Mouse (Mus musculus) right cerebral cortex, postnatal 25 days (tissue): Measurements from ENCODE around the gene Hipk3.

Experiments
- DNase-seq: peaks from one replicate; pipeline ENCODE4 v3.0.0; 2022

Hipk3 gene

DNA sequence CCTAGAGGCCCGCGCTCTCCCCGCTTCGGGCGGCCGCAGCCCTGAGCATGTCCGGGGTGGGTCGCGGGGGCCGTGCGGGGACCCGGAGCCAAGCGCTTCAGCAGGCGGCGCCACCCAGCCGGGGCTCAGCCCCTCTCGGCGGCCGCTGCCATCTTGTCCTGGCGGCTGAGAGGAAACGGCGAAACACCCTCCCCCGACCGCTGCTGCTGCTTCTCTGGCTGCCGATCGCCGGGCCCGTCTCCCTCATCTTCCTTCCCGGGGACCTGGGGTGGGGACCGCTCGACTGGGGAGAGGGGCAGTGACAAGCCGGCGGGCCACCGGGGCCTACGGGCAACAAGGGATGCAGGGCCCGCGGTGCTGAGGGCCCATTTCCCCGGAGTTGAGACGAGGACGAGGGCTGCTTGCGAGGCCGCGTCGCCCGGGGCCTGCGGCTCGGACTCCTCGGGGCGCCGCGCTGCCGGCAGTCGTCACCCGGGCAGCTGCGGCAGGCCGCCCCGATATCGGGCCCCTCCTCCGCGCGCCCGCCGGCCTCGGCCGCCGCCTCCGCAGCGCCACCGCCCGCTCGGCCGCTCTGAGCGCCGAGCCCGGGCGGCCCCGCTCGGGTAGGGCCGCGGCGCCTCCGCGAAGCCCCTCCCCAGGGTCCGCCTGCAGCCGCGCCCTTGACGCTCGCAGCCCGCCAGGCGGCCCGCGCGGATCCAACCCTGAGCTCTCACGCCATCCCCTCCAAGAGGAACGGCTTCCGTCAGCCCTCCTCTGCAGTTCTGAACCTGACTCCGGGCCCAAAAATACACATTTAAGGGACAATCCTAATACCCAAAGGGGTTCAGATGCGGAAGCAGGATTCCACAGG is at the start of gene Hipk3:
Gene Hipk3, minus strand, starts transcription at position 496 of the 850 bp plus-strand sequence.
- peak; percentile 86 for DNase-seq

DNA sequence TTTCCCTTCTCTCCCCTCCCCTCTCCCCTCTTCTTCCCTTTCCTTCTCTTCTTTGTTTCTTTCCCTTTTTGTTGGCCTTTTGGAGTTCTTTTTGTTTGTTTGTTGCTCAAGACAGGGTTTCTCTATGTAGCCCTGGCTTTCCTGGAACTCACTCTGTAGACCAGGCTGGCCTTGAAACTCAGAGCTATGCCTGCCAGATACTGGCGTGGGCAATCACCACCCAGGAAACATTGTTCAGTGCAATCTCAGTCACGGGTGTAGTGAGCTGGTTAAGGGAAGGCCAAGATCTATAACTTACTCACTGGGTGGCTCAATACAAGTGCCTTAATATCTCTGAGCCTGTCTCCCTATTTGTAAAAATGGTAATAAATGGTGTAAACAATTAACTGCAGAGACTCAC is 46.0 kb upstream of the Hipk3 start:
- DNase-seq, result no peak

DNA sequence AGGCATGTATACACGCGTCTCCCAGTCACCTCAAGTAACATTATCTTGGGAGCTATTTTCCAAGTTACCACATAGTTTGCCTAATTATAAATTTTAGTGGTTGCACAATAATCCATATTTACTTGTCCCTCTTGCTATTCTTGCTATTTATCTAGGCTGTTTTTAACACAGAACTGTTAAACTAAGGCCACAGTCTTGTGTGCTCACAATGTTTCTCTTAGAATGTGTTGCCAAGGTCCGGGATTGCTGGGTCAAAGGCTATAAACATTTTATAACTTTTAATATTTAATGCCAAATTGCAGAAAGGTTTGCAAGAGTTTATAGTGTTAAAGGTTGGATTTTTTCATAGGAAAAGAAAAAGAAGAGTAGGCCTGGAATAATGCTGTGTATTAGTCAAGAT is 40.5 kb upstream of the Hipk3 start:
- DNase-seq, result no peak

DNA sequence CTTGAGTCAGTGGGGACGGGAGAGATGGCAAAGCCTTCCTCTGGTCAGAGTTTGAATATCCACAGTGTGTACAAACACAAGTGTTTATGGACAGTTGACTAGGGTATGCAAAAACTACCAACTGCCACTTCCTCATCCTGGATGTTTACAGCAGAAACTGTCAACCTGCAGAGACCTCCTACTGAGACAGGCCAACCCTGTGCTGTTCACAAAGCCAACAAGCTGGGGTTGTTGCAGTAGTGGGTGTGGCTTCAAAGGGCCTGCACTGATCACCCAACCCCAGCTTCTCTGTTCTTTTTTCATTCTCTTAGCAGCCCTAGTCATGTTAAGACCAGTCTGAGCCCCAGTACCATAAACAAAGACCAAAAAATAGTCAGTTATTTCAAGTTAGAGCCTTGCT is 38.3 kb upstream of the Hipk3 start:
- DNase-seq, result no peak

DNA sequence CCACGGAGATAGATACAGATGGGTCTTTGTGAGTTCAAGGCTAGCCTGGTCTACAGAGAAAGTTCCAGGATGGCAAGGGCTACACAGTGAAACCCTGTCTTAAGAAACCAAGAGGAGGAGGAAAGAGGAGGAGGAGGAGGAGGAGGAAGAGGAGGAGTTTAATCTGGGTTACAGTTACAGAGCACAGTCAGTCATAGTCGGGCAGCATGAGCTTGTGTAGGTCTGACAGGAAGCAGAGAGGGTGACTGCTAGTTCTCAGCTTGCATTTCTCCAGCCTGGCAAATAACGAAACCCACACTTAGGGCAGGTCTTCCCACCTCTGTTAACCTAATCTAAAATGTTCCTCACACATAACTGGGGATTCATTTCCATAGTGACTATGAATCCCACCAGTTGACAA is 32.3 kb upstream of the Hipk3 start:
- no peak for DNase-seq

DNA sequence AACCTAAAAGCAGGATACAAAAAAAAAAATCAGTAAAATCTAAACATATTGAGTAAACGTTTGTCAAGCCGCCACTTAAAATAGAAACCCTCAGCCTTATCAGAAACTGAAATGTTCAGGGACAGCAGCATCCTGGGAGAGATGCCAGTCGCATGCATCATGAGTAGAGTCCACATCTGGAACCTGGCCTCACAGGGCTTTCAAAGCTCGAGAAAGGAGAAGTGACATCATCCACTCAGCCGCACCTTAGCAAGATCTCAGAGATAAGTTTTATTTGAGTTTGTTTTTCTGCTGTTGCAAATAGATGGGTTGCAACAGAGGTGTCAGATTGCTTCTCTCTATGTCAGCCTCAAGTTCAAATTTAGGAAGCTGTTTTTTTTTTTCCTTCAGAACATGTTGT is 31.3 kb upstream of the Hipk3 start:
- DNase-seq, result no peak

DNA sequence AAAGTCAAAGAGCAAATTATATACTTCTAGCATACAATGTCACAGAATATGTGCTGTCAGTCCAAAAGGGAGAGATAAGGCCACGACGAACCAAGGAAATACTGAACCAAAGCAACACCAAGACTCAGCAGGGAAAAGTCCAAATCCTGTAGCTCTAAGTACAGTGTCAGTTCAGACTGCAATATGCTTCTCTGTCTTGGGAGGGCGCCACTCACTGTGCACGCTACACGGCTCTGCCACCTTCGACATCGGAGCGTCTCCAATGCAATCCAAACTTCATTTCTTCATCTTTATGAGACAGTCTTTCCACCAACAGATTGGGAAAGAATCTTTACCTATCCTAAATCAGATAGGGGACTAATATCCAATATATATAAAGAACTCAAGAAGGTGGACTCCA is 17.4 kb upstream of the Hipk3 start:
- DNase-seq, result no peak

DNA sequence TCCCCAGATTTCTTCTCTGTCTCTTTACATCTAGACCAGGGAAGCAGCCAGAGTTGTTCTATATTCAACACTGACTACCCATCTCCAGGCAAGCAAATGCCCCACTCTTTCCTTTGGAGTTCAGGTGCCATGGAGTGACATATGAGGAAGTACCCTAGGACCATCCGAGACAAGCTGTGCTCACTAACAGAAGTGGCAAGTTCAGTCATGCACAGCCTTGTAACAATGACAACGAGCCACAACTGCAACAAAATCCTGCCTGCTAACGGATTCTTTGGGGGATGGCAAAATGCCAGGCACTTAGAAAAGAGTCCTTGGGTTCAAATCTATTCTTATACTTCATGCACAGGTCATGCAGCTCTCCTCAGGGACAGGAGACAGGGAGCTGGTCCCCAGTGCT is 8.1 kb upstream of the Hipk3 start:
- DNase-seq, result no peak

DNA sequence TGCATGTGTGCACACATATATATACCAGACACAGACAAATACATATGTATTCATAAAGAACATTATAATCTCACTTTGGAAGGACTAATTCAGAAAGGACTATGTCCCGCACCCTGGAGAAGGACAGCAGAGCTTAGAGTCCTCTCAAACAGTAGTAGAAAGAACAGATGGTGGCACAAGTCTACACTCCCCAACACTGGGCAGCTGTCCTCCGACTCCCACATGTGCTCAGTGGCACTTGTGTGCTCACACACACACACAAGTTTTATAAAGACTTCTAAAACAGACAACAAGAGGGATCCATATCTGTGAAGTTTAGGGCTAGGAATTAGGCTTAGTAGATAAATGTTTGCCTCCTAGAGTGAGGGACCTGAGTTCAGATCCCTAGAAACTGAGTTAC is 6.8 kb upstream of the Hipk3 start:
- DNase-seq, result no peak

DNA sequence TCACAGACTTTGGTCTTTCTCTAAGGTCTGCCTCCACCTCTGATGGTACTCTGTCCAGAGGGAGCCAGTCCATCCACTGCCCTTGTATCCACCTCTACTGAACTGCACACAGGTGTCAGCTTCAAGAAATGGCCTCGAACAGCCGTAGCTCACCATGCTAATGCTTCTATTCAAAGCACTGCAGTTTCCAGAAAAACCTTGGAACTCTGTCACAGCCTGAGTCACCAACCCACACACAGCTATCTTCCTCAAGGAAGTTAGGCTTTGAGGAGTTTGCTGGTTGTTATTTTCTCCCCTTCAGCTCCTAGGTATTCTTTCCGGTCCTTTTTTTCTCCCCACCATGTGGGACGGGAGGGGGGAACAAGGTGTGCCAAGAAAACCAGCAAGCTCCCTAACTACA is 3.5 kb upstream of the Hipk3 start:
- peak; percentile 58 for DNase-seq

DNA sequence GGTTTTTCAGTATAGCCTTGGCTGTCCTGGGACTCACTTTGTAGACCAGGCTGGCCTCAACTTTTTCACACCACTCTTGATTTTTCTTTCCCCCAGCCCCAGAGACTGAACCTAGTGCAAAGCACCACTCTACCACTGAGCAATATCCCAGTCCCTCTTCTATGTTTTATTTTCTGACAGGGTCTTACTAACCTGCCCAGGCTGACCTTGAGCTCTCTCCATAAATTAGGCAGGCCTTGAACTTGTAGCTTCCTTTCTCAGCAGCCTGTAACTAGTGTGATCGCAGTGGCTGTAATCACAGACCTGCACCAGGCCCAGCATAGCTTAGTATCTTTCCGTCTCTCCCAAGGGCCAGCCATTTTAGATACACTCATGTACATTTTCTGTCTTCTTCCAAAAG is 3.0 kb upstream of the Hipk3 start:
- no peak for DNase-seq

DNA sequence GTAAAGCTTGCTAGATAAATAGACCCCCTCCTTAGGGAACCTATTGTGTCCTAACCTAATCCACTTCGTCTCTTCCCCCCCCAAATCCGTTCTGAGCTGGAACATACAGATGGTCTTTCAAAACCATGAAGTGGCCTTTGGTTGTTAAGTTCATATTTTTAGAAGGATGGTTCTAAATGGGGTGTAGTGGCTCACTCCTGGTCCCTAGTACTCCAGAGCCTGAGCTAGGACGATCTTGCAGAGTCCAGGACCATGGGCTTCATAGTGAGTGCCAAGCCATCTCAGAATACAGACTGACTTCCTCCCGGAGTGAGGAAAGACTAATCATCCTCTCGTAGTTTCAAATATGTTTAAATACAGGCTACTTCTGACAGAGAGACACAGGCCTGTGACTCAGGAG is 2.0 kb upstream of the Hipk3 start:
- no peak for DNase-seq

DNA sequence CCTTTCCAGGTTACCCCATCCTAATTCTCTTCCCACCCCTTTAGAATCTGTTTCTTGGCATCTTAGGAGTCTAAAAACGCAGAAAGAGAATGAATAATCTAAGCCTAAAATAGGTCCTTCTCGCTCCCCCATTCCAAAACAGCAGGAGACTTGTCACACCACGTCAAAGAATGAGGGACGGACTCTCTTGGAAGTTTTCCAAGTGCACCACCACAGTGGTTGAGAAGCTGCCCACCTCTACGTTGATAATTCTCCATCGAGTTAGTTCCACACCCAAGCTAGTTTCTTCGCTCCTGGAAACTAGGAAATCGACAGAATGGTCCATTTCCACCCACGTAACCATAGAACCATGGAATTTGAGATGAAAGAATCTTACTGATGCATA is 547 bp upstream of the Hipk3 start:
- peak; percentile 42 for DNase-seq

DNA sequence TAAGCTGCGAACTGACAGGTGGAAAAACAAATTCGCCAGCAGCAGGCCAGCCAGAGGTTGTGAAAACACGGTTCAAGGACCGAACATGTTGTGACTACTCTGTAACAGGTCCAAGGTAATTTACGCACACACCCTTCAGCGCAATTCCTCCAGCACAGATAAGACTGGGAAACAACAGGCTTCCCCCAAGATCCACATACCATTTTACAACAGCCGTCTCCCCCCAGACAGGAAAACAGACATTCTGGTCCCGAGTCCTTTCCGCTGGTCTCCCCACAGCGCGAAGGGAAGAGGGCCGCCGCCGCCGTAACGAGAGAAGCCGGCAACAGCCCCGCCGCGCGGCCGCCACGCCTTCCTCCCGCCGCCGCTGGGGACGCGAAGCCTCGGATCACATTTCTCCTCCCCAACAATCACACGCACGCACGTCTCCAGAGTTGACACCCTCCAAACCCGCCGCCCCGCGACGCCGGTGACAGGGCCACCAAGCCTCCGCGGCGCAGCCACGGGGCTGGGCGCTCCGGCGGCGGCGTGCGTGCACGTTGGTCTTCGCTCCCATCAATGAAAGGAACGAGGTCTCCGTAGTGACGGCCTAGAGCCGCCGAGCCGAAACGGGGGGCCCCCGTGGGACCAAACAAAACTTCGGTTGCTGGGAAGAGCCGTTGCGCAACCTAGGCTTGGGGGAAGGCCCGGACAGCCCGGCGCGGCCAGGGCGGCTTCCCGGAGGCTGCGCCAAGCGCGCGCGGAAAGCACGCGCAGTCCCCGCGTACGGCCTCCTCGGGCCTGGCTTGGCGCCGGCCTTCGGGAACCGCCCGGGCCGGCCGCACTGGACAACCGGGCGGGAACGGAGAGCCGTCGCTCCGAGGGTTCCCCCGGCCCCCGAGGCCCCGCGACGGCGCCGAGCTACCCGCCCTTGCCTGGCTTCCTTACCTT is 960 bp downstream of the Hipk3 start:
- DNase-seq, result peak; percentile 85

DNA sequence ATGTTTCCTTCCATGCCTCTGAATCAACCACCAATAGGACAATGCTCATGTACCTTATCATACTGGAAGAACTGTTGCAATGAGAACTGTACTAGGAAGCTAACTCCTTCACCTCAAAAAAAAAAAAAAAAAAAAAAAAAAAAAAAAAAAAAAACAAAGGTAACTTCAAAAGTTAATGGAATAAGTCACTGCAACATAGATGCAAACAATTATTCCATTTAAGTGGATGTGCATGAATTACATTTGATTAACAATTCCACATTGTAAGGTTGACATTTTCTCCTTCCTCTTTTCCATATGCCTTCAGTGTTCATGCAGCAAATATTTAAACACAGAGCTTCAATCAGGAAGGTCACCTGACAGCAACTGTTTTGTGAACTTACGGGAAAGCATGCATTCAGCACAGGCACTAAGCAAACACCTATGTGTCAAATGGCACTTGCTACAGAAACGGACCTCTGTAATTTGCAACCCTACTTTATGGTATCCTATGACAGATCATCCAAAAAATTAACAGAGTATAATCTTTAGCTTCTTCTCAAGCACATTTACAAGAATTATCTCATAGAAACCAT is 2.9 kb downstream of the Hipk3 start:
- no peak for DNase-seq

DNA sequence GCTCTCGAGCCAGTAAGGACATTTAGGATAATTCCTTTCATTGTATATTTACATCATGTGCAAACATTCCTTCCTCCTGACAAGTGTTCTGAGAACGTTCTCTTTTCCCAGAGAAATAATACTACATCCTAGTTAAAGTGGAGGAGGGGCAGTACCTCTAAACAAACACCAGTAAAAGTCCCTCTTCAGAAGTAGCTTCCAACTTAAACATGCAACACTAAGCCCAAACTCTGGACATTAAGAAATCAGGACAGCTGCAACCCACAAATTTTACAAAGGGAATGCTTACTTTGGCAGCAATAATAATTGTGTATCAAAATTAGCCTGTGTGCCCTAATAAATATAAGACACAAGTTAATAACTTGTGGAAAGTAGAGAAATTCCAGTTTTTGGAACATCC is 3.5 kb downstream of the Hipk3 start:
- DNase-seq, result no peak

DNA sequence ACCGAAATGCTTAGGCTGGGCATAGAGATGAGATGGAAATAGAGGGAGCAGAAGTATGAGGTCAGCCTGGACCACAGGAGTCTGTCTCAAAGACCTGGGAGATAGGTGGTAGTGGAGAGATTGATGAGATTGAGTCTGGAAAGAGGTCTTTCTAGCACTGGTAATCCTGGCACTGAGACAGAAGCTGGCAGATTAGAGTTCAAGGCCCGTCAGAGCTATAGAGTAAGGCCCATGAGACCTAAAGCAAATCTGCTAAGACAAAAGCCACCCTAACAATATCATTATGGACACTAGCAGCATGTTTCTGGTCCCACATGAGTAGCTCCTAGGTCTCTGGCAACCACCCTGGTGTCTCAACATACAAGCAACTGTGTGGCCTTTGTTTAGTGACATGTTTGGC is 4.4 kb downstream of the Hipk3 start:
- DNase-seq, result no peak

DNA sequence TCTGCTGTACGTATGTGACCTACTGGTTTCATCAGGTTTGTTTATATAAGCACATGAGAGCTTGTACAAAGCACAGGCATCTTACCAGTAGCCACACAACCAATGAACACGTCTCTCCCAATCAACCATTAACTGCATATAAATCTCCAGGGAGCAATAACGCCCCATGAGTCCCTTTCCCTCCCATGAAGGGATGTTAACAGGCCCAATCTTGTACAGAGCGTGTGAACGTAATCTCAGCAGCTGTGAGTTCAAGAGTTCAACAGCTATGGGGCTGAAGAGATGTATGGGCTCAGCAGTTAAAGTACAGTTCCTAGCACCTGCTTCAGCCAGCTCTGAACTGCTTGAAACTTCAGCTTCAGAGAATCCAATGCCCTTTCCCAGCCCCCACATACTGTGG is 9.8 kb downstream of the Hipk3 start:
- DNase-seq, result no peak

DNA sequence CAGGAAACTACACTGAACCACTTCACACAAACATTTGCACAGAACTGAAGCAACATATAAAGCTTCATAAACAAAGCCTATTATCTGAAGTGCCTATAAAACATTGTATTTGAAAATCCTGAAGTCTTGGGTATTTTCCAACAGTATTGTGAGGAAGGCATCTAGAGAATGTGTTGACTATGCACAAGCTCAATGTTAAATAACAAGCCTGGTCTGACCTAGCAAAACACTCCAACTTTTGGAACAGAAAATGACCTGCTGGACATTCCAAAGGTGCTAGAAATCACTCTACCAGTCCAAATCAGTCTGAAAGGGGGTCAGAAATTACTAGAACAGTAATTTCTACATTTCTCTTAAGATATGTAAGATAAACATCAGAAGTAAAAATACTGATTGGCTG is 12.1 kb downstream of the Hipk3 start:
- DNase-seq, result no peak

DNA sequence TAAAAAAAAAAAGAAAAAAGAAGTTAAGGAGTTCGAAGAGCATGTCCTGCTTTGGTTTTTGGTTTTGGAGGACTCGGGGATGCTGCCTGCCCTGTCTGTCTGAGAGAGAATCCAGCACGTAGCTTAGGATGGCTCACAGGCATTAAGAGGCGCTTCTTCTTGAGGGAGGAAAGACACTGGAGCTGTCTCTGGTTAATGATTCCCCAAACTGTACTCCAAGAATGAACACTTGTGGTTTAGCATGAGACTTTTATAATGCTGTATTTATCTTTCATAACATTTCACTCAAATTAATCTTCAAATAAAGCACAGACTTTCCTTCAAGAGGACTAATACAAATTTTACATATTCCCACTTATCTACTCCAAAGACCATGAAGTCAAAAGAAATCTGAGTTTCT is 15.2 kb downstream of the Hipk3 start:
- DNase-seq, result no peak

DNA sequence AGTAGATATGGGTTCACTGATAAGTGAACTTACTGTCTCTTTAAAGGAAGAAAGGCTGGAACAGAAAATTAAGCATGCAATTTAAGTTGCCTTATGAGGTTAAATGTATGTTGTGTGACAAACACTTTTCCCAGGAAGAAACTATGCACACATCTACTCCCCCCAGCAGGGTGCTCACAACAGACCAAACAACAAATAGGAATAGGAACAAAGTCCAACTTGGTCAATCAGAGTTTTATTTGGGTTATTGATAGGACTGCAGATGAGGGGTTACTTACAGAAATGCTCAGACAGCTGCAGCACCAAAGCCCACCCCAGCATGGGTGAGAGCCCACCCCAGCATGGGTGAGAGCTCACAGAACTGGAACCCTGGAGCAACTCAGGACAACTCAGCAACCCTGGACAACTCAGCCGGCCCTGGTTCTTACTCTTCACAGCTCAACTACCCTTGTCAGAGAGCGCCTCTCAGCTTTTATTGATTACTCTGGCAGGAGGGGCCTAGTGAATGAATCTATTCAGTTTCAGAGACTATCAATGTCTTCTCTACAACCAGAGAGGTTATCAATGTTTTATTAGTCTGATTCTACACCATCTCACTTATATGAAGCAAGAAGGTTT is 16.7 kb downstream of the Hipk3 start:
- DNase-seq, result no peak

DNA sequence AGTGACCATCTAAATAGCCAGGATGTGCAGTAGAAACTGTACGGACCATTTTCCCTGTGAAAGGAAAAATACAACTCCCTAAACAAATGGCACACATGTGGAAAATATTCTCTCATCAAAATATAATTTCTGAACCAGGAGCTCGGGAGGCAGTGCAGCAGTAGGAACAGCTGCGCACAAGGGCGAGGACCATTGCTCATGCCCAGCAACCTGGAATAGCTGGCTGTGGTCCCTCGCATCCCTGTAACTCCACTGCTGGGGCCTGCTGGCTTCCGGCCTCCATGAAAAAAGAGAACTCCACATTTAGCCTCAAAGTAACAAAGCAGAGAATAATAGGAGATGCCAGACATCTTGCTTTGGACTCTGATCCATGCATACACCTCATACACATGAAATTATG is 22.2 kb downstream of the Hipk3 start:
- no peak for DNase-seq

DNA sequence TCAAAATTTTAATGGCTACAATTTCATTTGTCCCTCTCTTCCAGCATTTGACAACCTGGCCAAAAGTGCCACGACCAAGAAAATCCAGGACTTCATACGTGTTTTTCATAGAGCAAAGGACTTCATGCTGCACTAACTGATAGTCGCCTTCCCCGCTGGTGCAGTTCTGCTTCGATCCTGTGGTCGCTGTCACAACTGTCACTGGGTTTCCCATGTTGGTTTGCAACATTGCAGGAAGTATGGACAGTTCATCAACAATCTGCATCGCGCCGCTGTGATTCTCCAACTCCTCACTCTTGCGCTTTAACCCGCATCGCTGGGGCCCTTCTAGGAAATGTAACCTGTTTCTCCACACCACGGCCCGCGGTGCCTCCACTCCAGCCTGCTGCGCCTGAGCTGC is 23.1 kb downstream of the Hipk3 start:
- DNase-seq, result no peak
